Mouse (Mus musculus): ENCODE data around the gene Tmem82. TPM values are rescaled to one million over a fixed set of nuclear protein-coding genes. Genes with fewer than 3 reads are reported as not detected.

Tmem82 gene
- polyA plus RNA-seq, 1 experiment from 2014 or later, result 0.17 TPM

DNA sequence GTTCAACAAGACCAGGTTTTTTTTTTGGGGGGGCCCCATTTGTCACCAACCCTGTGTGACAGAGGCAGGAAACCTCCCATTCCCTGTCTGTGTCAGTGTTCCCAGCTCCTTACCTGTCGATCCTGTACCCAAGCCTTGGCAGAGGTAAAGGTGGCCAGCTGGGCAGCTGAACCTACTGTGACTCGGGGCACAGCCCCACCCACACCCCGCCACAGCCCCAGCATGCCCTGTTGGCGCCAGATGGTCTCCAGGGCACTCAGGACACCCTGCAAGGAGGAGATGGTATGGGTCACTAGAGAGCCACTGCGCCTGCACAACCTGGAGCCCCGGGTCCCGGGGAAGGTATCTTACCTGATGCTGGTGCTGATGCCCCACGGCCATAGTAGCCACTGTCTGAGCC is 3.7 kb upstream of the Tmem82 start:
- Histone ChIP-seq H3K27me3 (peaks cover 7% of the 10 kb centered on the region; the same call in 1 of the 2 replicates), H3K27ac (replicated peaks) (no peak overlapping the region), H3K9ac (replicated peaks) (no peak overlapping the region), H3K4me2 (replicated peaks) (no peak overlapping the region), H3K9me3 (no peaks in the 10 kb centered on the region), H3K36me3 (peaks cover 13% of the 10 kb centered on the region), H3K4me3 (no peak overlapping the region), H3K4me1 (peaks cover 11% of the 10 kb centered on the region)
- WGBS, result 82% methylated on average over 8 of the region's 8 CpGs
- ATAC-seq (replicated peaks), result no peak

DNA sequence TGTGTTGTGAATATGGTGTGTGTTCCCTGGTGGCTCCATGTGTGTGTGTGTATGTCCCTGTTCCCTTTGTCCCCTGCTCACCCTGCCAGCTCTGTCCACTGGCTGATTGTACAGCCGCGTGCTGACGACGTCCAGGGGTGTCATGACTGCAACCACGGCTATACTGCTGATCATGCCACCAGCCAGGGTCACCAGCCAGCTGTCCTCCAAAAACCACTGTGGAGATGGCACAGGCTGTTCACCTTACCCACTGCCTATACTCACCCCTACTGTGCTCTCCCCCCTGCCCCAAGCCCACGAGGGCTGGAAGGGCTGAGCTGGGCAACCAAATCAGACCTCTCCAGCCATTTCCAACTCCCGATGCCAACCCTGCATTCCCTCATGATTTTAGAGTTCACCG is 2.9 kb upstream of the Tmem82 start:
- no peak overlapping the region for H3K9ac ChIP-seq (replicated peaks)
- WGBS, result 77% methylated on average over 8 of the region's 8 CpGs

DNA sequence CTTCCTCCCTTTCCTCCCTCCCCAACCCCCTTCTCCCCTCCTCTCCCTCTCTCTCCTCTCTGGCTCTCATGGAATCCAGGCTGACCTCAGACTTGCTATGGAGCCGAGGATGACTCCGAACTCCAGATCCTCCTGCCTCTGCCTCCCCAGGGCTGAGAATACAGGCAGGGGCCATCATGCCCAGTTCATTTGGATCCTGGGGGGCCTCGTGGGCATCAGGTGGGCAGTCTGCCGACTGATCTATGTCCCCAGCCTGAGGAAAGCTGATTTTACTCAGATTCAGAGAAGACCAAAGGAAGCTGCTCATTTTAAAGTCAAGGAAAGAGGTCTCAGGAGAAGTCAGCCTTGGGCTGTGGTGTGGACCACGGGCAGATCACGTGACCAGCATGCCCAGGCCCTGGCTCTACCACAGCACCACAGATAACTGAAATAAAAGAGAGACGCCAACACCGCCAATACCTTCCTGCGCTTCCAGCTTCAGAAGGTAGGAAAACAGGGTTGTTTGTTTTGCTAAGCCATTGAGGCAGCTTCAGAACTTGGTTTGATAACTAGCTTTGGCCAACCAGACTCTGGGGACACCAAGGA is 958 bp upstream of the Tmem82 start:
- no peaks in the 10 kb centered on the region for H3K36me3 ChIP-seq
- WGBS, result 87% methylated on average over 9 of the region's 9 CpGs
- no peak overlapping the region for H3K9ac ChIP-seq (replicated peaks)
- peaks cover 7% of the 10 kb centered on the region; the same call in 1 of the 2 replicates for H3K27me3 ChIP-seq
- ATAC-seq (replicated peaks), result no peak
- H3K27ac ChIP-seq (replicated peaks), result no peak overlapping the region
- H3K9me3 ChIP-seq, result no peaks in the 10 kb centered on the region
- H3K4me2 ChIP-seq (replicated peaks), result no peak overlapping the region
- H3K4me1 ChIP-seq, result peaks cover 11% of the 10 kb centered on the region
- H3K4me3 ChIP-seq, result no peak overlapping the region

More for the DNA sequence above, 2.9 kb upstream of the Tmem82 start:
- peaks cover 7% of the 10 kb centered on the region for H3K36me3 ChIP-seq
- H3K4me1 ChIP-seq, result peaks cover 11% of the 10 kb centered on the region
- H3K4me2 ChIP-seq (replicated peaks), result no peak overlapping the region
- no peak overlapping the region for H3K4me3 ChIP-seq
- H3K27me3 ChIP-seq, result peaks cover 7% of the 10 kb centered on the region; the same call in 1 of the 2 replicates
- no peak overlapping the region for H3K27ac ChIP-seq (replicated peaks)
- H3K9me3 ChIP-seq, result no peaks in the 10 kb centered on the region
- no peak for ATAC-seq (replicated peaks)

DNA sequence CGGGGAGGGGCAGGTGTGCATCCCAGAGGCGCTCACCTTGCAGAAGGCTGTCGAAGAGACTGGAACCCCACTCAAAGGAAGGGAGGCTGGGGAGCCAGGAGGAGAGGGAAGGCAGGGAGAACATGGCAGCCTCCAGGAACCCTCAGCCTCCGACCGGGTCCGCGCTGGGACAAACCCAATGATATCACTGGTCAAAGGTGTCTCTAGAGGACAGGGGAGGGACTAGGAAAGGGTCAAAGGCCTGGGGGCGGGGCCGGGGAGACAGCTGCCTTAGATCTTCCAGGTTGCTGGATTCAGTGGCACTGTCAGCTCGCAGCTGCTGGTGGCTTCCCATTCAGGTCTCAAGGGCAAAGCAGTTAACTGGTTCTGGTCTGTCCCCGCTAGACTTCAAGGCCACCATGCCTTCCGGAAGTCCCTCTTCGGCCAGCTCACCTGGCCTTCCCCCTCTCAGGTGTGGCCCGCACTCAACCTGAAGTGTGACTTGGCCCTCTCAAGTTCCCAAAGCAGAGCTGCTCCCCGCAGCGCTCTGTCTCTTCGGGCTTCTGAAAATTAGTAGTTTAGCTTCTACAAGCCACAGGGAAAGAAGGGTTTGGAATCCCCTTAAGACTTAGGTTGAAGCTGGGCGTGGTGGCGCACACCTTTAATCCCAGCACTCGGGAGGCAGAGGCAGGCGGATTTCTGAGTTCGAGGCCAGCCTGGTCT is 419 bp downstream of the Tmem82 start:
- Histone ChIP-seq H3K36me3 (no peaks in the 10 kb centered on the region), H3K27me3 (peaks cover 7% of the 10 kb centered on the region; the same call in 1 of the 2 replicates), H3K27ac (replicated peaks) (no peak overlapping the region), H3K9ac (replicated peaks) (0 out of 2 replicates have a peak overlapping the region, but pooled peaks have one; percentile 10), H3K4me1 (peaks cover 11% of the 10 kb centered on the region), H3K4me2 (replicated peaks) (peak overlapping the region; percentile 36), H3K4me3 (peak overlapping the region; percentile 15), H3K9me3 (no peaks in the 10 kb centered on the region)
- peak; percentile 14; the same call in 1 of the 2 replicates for ATAC-seq (replicated peaks)
- 15% methylated on average over 22 of the region's 22 CpGs for WGBS

DNA sequence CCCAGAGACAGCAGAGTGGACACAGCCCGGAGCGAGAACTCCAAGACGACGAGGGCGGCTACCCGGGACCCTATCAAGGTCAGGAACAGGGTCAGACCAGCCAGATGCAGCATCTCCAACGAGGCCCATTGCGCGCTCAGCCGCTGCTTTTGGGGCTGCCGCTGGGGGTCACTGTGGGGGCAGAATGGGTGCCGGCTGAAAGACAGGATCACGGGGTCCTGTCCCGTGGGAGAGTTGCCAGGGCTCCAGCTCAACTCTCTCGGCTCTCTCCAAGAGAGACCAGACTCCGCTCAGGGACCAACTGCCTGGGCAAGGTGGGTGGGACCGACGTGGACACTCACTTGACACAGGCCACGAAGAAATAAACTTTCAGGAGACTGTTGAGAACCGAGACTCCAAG is 1.1 kb downstream of the Tmem82 start:
- Histone ChIP-seq H3K9ac (replicated peaks) (0 out of 2 replicates have a peak overlapping the region, but pooled peaks have one; percentile 10), H3K4me1 (peaks cover 11% of the 10 kb centered on the region), H3K27me3 (peaks cover 7% of the 10 kb centered on the region; the same call in 1 of the 2 replicates), H3K9me3 (no peaks in the 10 kb centered on the region), H3K4me2 (replicated peaks) (peak overlapping the region; percentile 36), H3K36me3 (no peaks in the 10 kb centered on the region), H3K27ac (replicated peaks) (no peak overlapping the region), H3K4me3 (peak overlapping the region; percentile 15)
- peak; percentile 17; the same call in 1 of the 2 replicates for ATAC-seq (replicated peaks)
- 8% methylated on average over 20 of the region's 20 CpGs for WGBS

DNA sequence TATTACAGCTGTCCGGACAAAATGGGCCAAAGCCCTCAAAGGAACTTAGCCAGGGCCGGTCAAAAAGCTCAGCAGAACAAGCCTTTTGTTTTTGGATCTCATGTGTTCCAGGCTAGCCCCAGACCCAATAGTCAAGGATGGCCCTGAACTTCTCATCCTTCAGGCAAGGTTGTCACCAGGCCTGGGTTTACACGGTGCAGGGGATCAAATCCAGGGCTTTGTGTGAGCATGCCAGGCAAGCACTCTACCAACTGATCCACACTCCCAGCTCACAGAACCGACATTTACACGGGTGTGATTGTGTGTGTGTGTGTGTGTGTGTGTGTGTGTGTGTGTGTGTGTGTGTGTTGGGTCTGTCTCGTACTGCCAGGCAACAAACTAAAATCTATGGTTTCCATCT is 1.6 kb downstream of the Tmem82 start:
- Histone ChIP-seq H3K27me3 (peaks cover 7% of the 10 kb centered on the region; the same call in 1 of the 2 replicates), H3K9me3 (no peaks in the 10 kb centered on the region), H3K27ac (replicated peaks) (no peak overlapping the region), H3K4me3 (no peak overlapping the region), H3K4me1 (peaks cover 11% of the 10 kb centered on the region), H3K9ac (replicated peaks) (no peak overlapping the region), H3K36me3 (no peaks in the 10 kb centered on the region), H3K4me2 (replicated peaks) (no peak overlapping the region)
- ATAC-seq (replicated peaks), result no peak
- WGBS, result 78% methylated on average over 6 of the region's 6 CpGs

DNA sequence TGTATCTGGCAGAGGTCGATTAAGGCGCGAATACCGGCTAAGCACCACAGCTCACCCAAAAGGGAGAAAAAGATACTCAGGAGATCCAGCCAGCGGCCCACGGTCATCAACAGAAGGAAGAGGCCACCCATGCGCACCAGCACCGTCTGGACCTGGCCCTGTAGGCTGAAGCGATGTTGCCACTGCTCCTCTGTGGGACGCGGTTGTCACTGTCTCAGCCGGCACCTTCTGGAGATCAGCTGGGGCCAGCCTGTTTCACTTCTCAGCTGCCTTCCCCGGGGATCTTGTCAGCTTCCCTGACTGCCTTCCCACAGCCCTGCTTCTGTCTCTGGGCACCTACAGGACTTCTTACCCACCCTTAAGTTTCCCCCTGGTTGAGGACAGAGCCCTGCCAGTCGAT is 3.5 kb downstream of the Tmem82 start:
- no peak overlapping the region for H3K27ac ChIP-seq (replicated peaks)
- no peak overlapping the region for H3K4me2 ChIP-seq (replicated peaks)
- no peak for ATAC-seq (replicated peaks)
- H3K27me3 ChIP-seq, result peaks cover 7% of the 10 kb centered on the region; the same call in 1 of the 2 replicates
- H3K36me3 ChIP-seq, result no peaks in the 10 kb centered on the region
- WGBS, result 82% methylated on average over 14 of the region's 14 CpGs
- H3K9me3 ChIP-seq, result no peaks in the 10 kb centered on the region
- H3K4me1 ChIP-seq, result peaks cover 11% of the 10 kb centered on the region
- H3K4me3 ChIP-seq, result no peak overlapping the region
- H3K9ac ChIP-seq (replicated peaks), result no peak overlapping the region

DNA sequence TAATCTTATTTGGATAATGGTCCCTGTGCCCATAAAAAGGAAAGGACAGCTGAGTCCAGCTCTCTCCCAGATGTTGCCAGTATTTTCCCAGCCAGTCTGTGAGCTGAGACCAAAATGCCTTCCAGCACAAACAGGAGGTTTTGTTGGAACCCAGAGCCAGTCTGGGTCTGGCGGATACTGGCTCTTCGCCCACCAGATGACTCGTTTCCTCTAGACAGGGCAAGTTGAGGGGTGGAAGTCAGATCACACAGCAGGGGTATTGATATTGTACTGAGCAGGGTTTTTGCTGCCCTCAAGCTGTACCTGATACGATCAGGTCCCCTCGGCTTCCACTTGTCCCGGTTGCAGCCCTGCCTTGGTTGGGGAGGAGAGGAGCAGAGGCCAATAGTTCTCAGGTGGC is 8.9 kb downstream of the Tmem82 start:
- no peaks in the 10 kb centered on the region for H3K27me3 ChIP-seq
- H3K4me1 ChIP-seq, result no peaks in the 10 kb centered on the region
- no peak overlapping the region for H3K4me3 ChIP-seq
- H3K9me3 ChIP-seq, result no peaks in the 10 kb centered on the region
- no peak overlapping the region for H3K9ac ChIP-seq (replicated peaks)
- no peak overlapping the region for H3K27ac ChIP-seq (replicated peaks)
- 73% methylated on average over 6 of the region's 6 CpGs for WGBS
- ATAC-seq (replicated peaks), result no peak
- H3K36me3 ChIP-seq, result no peaks in the 10 kb centered on the region
- no peak overlapping the region for H3K4me2 ChIP-seq (replicated peaks)

DNA sequence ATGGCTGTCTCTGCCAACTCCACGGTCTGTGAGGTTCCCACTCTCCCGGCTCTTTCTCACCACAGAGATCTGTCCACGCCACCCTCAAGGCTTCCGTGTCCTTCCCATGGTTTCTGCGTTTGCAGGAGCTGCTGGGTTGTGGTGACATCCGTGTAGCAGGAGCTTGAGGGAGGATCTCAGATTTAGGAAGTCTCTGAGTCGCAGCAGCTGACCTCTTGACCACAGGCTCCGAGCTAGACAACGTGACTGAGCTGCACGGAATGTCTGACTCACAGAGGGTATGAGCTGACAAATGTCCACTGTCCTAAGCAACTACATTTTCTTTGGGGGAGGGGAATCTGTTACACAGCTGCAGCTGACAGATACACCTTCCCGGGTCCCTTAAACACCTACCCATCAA is 12.6 kb downstream of the Tmem82 start, which contains the start of gene Fblim1:
Fblim1 (minus strand) TSS at position 236 of the 400 bp plus-strand sequence.
- H3K9me3 ChIP-seq, result no peaks in the 10 kb centered on the region
- no peaks in the 10 kb centered on the region for H3K27me3 ChIP-seq
- no peaks in the 10 kb centered on the region for H3K4me1 ChIP-seq
- no peaks in the 10 kb centered on the region for H3K36me3 ChIP-seq
- no peak within 1 kb of the TSS for H3K9ac ChIP-seq (replicated peaks)
- H3K4me2 ChIP-seq (replicated peaks), result no peak within 1 kb of the TSS
- no peak within 1 kb of the TSS for H3K4me3 ChIP-seq
- H3K27ac ChIP-seq (replicated peaks), result no peak within 1 kb of the TSS
- WGBS, result 85% methylated on average over 11 of the region's 11 CpGs
- no peak for ATAC-seq (replicated peaks)

DNA sequence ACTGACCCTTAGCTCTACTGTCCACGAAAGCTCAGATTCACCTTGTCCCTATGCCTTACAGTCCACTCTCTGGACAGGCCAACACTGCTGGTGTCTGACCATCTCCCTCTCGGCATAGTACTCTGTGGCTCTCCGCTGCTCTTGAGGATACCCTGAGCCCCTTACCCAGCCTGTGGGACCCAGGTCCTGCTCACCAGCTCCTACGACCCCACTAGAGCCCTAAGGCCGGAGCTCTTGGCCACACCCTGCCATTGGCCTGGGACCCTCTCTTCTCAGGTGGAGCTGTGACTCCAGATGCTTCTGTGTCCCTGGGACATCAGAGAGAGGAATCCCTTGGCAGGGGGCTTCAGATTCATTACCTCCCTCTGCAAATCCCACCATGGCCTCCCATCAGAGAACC is 13.0 kb downstream of the Tmem82 start:
- H3K36me3 ChIP-seq, result no peaks in the 10 kb centered on the region
- no peak overlapping the region for H3K9ac ChIP-seq (replicated peaks)
- no peak overlapping the region for H3K4me3 ChIP-seq
- ATAC-seq (replicated peaks), result no peak
- 94% methylated on average over 5 of the region's 5 CpGs for WGBS
- H3K4me1 ChIP-seq, result no peaks in the 10 kb centered on the region
- H3K27me3 ChIP-seq, result 0 out of 2 replicates have a peak, but pooled peaks cover under 1% of the 10 kb centered on the region
- no peaks in the 10 kb centered on the region for H3K9me3 ChIP-seq
- no peak overlapping the region for H3K4me2 ChIP-seq (replicated peaks)
- no peak overlapping the region for H3K27ac ChIP-seq (replicated peaks)

DNA sequence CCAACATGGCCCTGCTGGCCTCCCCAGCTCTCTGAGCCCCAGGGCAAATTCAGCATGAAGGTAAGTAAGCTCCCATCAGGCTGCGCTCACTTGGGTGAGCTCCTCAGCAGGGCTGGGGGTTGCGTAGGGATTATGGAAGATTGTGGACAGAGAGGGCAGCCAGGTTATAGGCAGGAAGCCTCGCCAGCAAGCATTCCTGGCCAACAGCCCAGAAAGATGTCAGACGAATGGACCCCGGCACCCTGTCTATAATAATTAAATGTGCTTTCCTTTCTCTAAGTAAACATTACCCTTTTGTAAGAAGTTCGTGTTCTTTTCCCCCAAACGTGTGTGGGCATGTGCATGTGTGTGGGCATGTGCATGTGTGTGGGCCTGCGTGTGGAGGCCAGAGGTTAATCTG is 13.9 kb downstream of the Tmem82 start:
- H3K4me3 ChIP-seq, result no peak overlapping the region
- no peak overlapping the region for H3K27ac ChIP-seq (replicated peaks)
- H3K36me3 ChIP-seq, result no peaks in the 10 kb centered on the region
- H3K9me3 ChIP-seq, result no peaks in the 10 kb centered on the region
- H3K4me2 ChIP-seq (replicated peaks), result no peak overlapping the region
- ATAC-seq (replicated peaks), result no peak
- H3K27me3 ChIP-seq, result peaks cover 10% of the 10 kb centered on the region
- WGBS, result 55% methylated on average over 8 of the region's 8 CpGs
- H3K9ac ChIP-seq (replicated peaks), result no peak overlapping the region
- H3K4me1 ChIP-seq, result peaks cover 5% of the 10 kb centered on the region; the same call in 1 of the 2 replicates

DNA sequence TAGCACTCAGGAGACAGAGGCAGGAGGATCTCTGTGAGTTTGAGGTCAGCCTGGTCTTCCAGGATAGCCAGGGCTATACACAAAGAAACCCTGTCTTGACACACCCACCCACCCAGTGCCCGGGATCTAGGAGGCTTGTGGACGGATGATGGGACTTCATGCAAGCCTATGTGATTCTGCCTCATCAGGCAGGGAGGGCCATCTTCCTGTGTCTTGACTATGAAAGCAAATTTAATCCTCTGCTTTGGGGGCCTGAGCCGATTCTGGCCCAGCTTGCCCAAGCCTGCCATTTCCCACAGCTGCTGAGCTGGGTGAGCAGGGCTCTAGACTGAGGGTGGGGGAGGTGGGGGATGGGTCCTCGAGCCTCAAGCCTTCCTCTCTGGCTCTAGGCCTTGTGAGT is 14.5 kb downstream of the Tmem82 start:
- Histone ChIP-seq H3K27me3 (peaks cover 16% of the 10 kb centered on the region), H3K9ac (replicated peaks) (no peak overlapping the region), H3K27ac (replicated peaks) (no peak overlapping the region), H3K4me1 (peaks cover 11% of the 10 kb centered on the region), H3K4me3 (no peak overlapping the region), H3K4me2 (replicated peaks) (no peak overlapping the region), H3K9me3 (no peaks in the 10 kb centered on the region), H3K36me3 (no peaks in the 10 kb centered on the region)
- ATAC-seq (replicated peaks), result no peak
- WGBS, result 72% methylated on average over 4 of the region's 4 CpGs
